Mouse (Mus musculus): ENCODE results near the gene Ifit2. TPM values are rescaled to one million over a fixed set of nuclear protein-coding genes. Genes with fewer than 3 reads are reported as not detected.

Gene Ifit2
- total RNA-seq (2021) = 1 to 10 TPM; 5.6 to 7.2 TPM

DNA sequence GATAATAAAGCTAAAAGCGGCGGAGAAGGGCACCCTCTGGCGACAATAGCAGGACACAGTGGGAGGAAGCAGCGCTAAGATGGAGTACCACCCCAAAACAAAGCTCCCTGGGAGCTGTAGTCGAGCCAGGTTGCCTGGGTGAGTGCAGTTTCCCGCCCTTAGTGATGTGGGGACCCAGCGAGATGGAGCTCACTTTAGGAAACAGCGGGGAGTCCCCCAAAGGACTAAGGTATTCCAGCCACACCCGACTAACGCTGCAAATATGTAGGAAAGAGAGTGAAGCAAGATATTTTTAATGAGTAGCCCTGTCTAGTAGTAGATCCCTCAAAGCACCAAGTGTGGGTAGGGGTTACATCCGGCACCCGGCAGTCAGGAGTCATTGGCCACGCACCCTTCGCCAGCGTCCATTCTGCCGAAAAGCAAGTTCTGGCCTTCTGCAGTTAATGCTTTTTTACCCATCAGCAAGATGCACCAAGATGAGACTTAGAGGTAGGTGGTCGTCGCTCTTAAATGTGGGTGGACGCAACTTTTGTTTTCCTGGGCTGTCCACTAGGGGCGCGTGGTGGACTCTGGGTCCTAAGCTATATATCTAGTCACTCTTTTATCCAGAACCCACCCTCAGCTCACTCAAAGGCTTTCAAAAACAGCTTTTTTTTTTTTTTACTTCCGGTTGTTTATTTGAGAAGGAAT lies at the start of gene Ifit2:
TSS of gene Ifit2 (plus strand) at position 161 of the 690 bp plus-strand sequence.
- intact Hi-C loops (cut with DNase I) = loop anchor here (2.0 to 5.0 kb wide), 3 partner anchors 50 to 308 kb away; no protein-coding TSS in a partner anchor
- DNase-seq (ENCODE audit: low spot score in 2 of 2) = peak; percentile 62 to 83

DNA sequence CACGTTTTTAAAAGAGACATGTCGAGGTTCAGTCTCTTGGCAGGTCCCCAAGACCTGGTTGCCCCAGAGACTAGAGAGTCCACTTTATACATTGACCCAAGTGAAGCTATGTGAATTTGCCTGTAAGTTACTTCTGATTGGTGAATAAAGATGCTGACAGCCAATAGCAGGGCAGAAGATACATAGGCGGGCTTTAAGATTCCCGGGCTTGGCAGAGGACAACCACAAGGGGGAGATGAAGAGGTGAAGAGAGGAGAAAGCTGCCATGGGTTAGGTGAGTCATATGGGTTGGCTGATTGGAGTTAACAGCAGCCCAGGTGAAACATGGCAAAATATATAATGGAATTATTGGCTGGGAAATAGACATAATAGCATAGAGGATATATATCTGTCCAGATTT lies 49.7 kb upstream of the Ifit2 start:
- DNase-seq (ENCODE audit: low spot score in 2 of 2) = peak; percentile 30 to 61
- intact Hi-C loops (cut with DNase I) = loop anchor here (2.0 to 5.0 kb wide), 2 partner anchors 50 to 137 kb away; partner anchors contain the start of gene Ifit2

DNA sequence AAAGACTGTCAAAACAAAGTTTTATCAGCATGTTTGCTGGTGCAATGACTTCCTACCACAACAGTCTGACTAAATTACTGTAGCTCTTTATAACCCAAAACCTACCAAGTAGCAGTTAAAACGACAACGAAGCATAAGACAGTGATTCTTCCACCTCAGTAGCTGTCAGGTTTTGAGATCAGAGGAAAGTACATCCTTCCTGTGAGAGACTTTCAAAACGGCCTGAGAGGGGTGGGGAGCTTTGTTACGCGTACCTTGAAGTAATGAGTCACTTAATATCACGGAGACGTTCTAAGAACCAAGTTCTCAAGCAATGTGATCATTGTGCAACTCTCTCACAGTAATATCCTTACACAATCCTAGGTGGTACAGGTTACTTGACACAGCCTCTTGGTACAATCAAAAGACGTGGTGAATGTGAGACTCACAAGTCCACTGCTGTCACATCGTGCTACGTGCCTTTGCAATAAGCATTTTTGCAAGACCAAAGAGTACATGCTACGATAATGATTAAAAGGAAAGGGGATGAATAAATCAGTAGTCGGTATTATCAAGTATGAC lies 45.3 kb upstream of the Ifit2 start:
- no peak for DNase-seq (ENCODE audit: low spot score in 2 of 2)
- intact Hi-C loops (cut with DNase I) = no loop called here

DNA sequence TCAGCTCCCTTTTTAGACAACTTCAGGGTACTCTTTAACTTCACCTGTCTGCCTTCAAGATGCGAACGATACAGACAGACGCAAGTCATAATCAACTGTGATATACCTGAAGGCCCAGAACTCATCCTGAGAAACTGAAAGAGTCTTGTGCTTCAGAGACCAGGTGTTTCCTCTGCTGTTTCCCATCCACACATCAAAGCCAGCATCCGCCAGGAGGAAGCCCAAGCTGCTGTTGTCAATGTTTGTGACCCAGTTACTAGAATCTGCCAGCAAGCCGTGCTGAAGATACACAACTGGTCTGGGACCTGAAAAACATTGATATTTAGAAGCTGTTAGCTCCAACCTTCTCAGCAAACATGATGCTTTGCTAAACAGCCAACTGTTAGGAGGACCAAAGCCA lies 39.8 kb upstream of the Ifit2 start:
- intact Hi-C loops (cut with DNase I) = no loop called here
- no peak for DNase-seq (ENCODE audit: low spot score in 2 of 2)

DNA sequence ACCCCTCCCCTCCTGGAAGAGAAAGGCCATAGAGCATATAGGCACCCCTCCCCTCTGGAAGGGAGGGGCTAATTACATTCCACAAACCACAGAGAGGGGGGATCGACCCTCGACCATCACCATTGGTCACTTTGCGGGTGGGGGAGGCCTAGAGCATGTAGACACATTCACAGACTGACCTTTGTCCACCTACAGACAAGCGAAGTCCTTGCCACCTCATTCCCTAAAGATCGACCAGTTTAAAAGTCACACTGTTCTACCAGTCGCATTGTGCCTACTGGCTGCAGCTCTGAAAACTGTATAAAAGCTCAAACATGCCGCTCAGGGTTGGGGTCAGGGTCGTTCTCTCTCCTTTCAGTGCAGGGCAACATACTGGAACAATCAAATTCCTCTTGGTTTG lies 39.0 kb upstream of the Ifit2 start:
- intact Hi-C loops (cut with DNase I) = no loop called here
- DNase-seq (ENCODE audit: low spot score in 2 of 2) = no peak

GRCm38 (mm10) chr19:34515681-34516080 lies 34.8 kb upstream of the Ifit2 start:
- intact Hi-C loops (cut with DNase I) = no loop called here
- no peak for DNase-seq (ENCODE audit: low spot score in 2 of 2)

GRCm38 (mm10) chr19:34516346-34516745 lies 34.1 kb upstream of the Ifit2 start:
- intact Hi-C loops (cut with DNase I) = no loop called here
- DNase-seq (ENCODE audit: low spot score in 2 of 2) = no peak

DNA sequence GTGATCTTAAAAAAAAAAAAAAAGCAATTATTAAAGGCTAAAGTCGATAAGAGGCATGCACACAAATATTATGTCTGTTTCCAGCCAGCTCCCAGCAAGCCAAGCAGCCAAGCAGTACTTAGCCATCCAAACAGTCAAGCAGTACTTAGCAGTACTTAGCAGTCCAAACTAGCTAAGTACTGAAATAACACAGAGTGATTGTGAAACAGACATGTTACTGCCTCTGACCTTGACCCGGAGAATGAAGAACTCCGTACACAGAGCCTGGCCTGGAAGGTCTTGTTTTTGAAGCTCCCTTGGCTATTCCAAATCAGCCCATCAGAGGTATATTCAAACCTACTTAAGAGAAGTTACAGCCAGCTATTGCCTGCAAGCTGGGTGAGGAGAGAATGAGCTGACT lies 33.3 kb upstream of the Ifit2 start:
- intact Hi-C loops (cut with DNase I) = no loop called here
- DNase-seq (ENCODE audit: low spot score in 2 of 2) = no peak

GRCm38 (mm10) chr19:34517812-34518594 lies 32.5 kb upstream of the Ifit2 start:
- intact Hi-C loops (cut with DNase I) = no loop called here
- no peak for DNase-seq (ENCODE audit: low spot score in 2 of 2)

DNA sequence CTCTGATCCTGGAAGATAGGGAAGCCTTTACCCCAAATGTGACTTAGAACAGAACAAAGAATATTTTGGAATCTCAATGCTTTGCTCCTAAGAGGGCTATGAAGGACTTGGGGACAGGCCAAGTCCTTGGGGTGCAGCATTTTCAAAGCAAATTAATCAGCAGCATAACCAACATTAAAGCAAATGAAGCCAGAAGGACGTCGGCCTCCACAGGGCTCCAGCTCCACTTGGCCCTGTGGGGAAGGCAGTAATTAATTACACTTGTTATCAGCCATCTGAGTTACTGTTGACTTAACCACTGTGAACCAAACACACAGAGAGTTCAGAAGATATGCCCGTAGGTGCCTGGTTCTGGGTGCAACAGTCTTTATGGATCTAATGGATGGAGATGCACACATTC lies 31.7 kb upstream of the Ifit2 start:
- intact Hi-C loops (cut with DNase I) = no loop called here

GRCm38 (mm10) chr19:34519646-34520045 lies 30.8 kb upstream of the Ifit2 start:
- intact Hi-C loops (cut with DNase I) = no loop called here
- DNase-seq (ENCODE audit: low spot score in 2 of 2) = no peak

More for the DNA sequence above, 31.7 kb upstream of the Ifit2 start:
- DNase-seq (ENCODE audit: low spot score in 2 of 2) = no peak

- no peak for DNase-seq (ENCODE audit: low spot score in 2 of 2)
- intact Hi-C loops (cut with DNase I) = no loop called here
These were observed 30.4 kb upstream of the Ifit2 start for GRCm38 (mm10) chr19:34520051-34520450.

DNA sequence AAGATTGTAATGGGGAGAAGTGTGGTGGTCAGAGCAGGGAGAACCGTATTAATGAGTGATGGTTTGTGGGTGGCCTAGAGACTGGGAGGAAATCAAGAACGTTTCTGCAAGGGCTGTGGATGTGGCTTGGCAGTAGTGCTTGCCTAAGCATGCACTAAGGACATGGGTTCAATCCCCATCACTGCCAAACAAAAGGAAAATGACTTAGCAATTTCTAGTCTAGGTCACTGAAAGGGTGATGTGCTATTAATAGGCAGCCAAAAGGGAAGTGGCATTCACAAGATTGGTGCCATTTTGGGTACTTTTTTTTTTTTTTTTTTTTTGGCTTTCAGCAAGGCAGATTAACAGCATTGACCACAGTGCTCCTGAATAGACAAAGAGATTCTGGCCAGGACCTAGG lies 29.1 kb upstream of the Ifit2 start:
- DNase-seq (ENCODE audit: low spot score in 2 of 2) = no peak
- intact Hi-C loops (cut with DNase I) = no loop called here

DNA sequence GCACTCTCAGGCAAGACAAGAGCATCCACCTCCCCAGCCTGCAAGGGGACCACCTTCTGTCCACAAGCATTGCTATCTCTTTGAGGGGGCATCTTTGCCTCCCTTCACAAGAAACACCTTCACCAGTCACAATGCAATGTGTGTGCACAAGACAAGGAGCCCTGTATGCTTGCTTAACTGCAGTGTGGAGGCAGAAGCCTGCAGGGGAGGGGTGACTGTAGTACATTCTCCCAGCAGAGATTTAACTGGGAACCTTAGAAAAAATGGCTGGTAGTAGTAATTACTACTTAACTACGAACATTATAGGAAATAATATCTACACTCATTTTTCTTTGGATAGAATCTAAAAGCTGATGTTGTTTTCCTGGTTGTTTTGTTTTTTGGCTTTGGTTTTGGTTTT lies 28.5 kb upstream of the Ifit2 start:
- DNase-seq (ENCODE audit: low spot score in 2 of 2) = no peak
- intact Hi-C loops (cut with DNase I) = no loop called here

DNA sequence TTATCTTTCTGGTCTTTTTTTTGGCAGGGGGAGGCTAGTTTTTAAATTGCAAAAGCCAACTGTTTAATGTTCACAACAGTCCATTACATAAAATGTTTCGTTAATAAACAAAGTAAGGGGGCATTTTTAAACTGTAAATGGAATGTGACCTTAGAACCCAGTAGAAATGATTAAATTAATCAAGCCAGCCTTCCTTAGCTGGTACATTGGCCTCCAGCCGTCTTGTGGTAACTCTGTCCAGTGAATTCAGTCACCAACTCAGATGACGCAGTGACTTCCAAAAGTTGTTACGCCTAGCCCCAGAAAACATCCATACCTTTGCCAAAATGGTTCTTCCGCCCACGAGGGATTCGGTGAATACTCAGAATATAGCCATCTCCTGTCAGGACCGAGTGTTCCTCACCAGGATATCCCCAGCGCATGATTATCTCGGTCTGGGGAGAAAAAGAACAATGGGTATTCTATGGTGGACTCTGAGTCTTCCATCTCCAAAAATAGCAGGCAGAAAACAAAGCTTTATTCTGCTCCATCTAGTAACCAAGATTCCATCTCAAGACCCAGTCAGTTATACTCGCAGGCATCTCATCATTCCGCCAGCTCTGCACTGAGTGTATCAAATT lies 27.3 kb upstream of the Ifit2 start:
- intact Hi-C loops (cut with DNase I) = no loop called here

DNA sequence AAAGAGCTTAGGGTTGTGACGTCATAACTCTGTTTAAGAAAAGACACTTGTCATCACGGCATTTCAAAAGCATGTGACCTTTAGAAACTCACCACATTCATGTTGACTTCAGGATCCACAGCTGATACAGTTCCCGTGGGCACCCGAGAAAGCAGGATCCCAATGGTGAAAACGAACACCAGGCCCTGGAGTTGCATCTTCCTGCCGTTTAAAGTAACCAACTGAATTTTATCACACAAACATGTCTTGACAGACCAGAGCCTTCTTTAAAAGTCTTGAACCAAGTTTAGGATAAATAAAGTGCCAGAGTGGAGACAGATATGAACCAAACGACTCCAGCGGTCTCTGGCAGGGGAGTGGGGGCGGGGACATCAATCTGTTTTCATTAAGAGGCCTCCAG lies 25.8 kb upstream of the Ifit2 start:
- DNase-seq (ENCODE audit: low spot score in 2 of 2) = no peak
- intact Hi-C loops (cut with DNase I) = no loop called here

More for the DNA sequence above, 27.3 kb upstream of the Ifit2 start:
- DNase-seq (ENCODE audit: low spot score in 2 of 2) = no peak

- DNase-seq (ENCODE audit: low spot score in 2 of 2) = no peak
- intact Hi-C loops (cut with DNase I) = no loop called here
These were observed 24.1 kb upstream of the Ifit2 start for GRCm38 (mm10) chr19:34526321-34526923.

DNA sequence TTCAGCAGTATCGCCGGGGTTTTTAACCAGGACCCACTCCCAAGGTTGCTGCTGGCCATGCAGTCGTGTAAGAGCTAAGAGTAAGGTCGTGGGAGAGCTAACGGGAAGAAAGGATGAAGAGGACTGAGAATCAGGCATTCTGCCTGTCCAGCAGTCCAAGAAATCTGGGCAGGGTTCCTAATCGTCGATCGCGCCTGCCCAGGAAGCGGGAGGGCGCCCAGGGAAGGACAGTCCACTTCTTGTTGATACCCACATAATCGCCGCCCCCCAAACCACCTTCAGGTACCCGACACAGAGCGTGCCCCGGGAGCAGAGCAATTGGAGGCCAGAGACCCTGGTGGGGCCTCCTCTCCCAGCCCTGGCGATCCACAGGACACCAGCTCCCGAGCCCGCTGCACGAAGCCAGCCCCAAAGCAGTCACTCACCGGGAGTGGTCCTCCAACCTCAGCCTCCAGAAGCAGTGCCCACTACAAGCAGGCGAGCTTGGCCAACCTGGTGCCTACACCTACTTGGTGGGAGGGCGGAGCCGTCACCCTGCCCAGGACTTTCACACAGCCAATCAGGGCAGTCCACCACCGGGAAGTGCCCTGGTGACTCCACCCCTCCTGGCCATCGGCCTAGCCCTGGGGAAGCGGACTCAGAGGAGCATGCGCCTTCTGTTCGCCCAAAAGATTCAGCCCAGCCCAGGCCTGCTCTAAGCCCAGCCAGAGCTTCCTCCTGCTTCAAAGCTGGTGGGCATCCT lies 23.4 kb upstream of the Ifit2 start, which contains the start of gene Lipa:
TSS of gene Lipa (minus strand) at position 534 of the 742 bp plus-strand sequence.
- intact Hi-C loops (cut with DNase I) = no loop called here
- DNase-seq (ENCODE audit: low spot score in 2 of 2) = peak; percentile 90 to 97

GRCm38 (mm10) chr19:34532061-34532751 lies 18.3 kb upstream of the Ifit2 start:
- no peak for DNase-seq (ENCODE audit: low spot score in 2 of 2)
- intact Hi-C loops (cut with DNase I) = no loop called here

All from left cerebral cortex, postnatal 25 days (tissue).